Mouse (Mus musculus) neural tube, embryonic 14.5 days (tissue): ENCODE data around the gene Cldnd2. TPM values are rescaled to one million over a fixed set of nuclear protein-coding genes. Genes with fewer than 3 reads are reported as not detected.
"Not testable (repeated sequence)": the region's sequence is repeated elsewhere in the genome, so short reads cannot be mapped to it uniquely, and the experiment has no call there.

Experiments
- ATAC-seq: fragments of 200-750 bp; cut with Nextera tagmentation; 2 replicates; pipeline ENCODE4 v1.8.0; 2017; ENCODE audit warnings: low read depth, mild to moderate bottlenecking, moderate TSS enrichment, moderate library complexity
- H3K27ac ChIP-seq: fragments of 300-500 bp; sonication (generic); 2 replicates; pipeline ENCODE4 v1.5.1; 2014; ENCODE audit warnings: low read depth, mild to moderate bottlenecking, control low read depth, low read length, moderate library complexity, mixed read lengths
- H3K27me3 ChIP-seq: fragments of 300-500 bp; sonication (generic); 2 replicates; pipeline ENCODE4 v1.6.1; 2014; ENCODE audit warnings: low read length; ENCODE audit not compliant: control insufficient read depth, insufficient read depth
- H3K36me3 ChIP-seq: fragments of 300-500 bp; sonication (generic); 2 replicates; pipeline ENCODE4 v1.6.1; 2014; ENCODE audit warnings: low read length, mixed read lengths; ENCODE audit not compliant: control insufficient read depth, insufficient read depth
- H3K4me1 ChIP-seq: fragments of 300-500 bp; sonication (generic); 2 replicates; pipeline ENCODE4 v1.6.1; 2014; ENCODE audit warnings: low read length; ENCODE audit not compliant: control insufficient read depth, insufficient read depth
- H3K4me2 ChIP-seq: fragments of 300-500 bp; sonication (generic); 2 replicates; pipeline ENCODE4 v1.6.1; 2014; ENCODE audit warnings: mild to moderate bottlenecking, low read depth, low read length, control low read depth
- H3K4me3 ChIP-seq: fragments of 300-500 bp; sonication (generic); 2 replicates; pipeline ENCODE4 v1.5.1; 2014; ENCODE audit warnings: low read depth, low read length, control low read depth, mixed read lengths
- H3K9ac ChIP-seq: fragments of 300-500 bp; sonication (generic); replicated peaks from 2 replicates; pipeline ENCODE4 v1.6.1; 2014; ENCODE audit warnings: low read depth, mild to moderate bottlenecking, control low read depth, low read length, mixed read lengths
- H3K9me3 ChIP-seq: fragments of 300-500 bp; sonication (generic); 2 replicates; pipeline ENCODE4 v1.6.1; 2016; ENCODE audit warnings: low read length; ENCODE audit not compliant: control insufficient read depth
- WGBS: fragments of 180-500 bp; shearing (Covaris S2); extraction: QIAGEN DNeasy Blood & Tissue Kit; methylation state at CpG from one replicate; pipeline ENCODE4 v1.1.7; 2014; 5-methylcytosine and 5-hydroxymethylcytosine counted together
- polyA plus RNA-seq: library from polyadenylated mRNA; unstranded; fragments of >200 nt; fragmentation: Nextera tagmentation; extraction: Ambion mirVana; gene quantifications from 2 replicates; pipeline ENCODE4 v1.2.1, GENCODE M21; 2014

Cldnd2 gene
- not detected in 2 replicates for polyA plus RNA-seq

GRCm38 (mm10) chr7:43440482-43440881, at the start of gene Cldnd2:
Gene Cldnd2 (plus strand): TSS chr7:43440782.
- Histone ChIP-seq H3K4me1 (peaks cover 17% of the 10 kb centered on the region), H3K9ac (no peak within 1 kb of the TSS), H3K4me2 (no peak within 1 kb of the TSS), H3K27ac (no peak within 1 kb of the TSS), H3K9me3 (no peaks in the 10 kb centered on the region), H3K27me3 (no peaks in the 10 kb centered on the region), H3K36me3 (no peaks in the 10 kb centered on the region), H3K4me3 (no peak within 1 kb of the TSS)
- 79% methylated on average over 6 of the region's 6 CpGs for WGBS
- ATAC-seq, result no peak

DNA sequence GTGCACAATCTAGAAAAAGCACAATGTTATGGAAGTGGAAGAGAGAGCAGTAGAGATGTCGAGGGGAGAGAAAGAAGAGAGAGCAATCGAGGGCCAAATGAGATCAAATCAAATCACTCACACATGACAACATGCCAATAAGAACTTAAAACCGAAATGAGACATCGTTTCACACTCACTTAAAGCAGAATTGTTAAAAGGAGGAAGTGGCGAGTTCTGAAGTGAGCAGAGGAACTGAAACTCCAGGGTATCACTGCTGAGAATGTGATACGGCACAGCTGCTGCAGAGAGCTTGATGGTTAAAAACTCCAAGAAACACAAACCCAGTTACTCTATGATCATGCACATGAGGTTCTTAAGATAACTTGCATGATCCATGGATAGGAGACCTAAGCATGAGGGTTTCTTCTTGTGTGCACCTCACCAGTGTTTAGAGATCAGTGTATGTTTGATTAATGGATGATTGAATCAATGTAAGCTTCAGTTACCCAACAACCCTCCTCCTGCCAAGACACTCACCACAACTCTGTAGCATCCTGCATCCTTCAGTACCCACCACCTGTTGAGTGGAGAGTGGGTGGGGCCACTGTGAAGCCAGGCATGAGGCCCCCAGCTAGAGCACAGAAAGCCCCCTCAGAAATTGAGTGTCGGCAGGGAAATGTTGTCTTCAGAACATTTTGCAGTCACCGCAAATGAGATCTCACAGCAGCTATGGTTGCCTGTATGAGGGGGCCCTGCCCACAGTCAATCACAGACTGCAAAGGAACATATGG, 48.0 kb upstream of the Cldnd2 start:
- Histone ChIP-seq H3K4me3 (no peak overlapping the region), H3K27me3 (no peaks in the 10 kb centered on the region), H3K9me3 (no peaks in the 10 kb centered on the region), H3K4me2 (no peak overlapping the region), H3K9ac (no peak overlapping the region), H3K36me3 (no peaks in the 10 kb centered on the region), H3K27ac (no peak overlapping the region), H3K4me1 (no peaks in the 10 kb centered on the region)
- WGBS, result 85% methylated on average over 8 of the region's 8 CpGs
- no peak for ATAC-seq

- no peak overlapping the region for H3K27ac ChIP-seq
- no peaks in the 10 kb centered on the region for H3K4me1 ChIP-seq
- no peaks in the 10 kb centered on the region for H3K9me3 ChIP-seq
- no peaks in the 10 kb centered on the region for H3K36me3 ChIP-seq
- no peaks in the 10 kb centered on the region for H3K27me3 ChIP-seq
- ATAC-seq, result no peak
- 82% methylated on average over 2 of the region's 2 CpGs for WGBS
- no peak overlapping the region for H3K9ac ChIP-seq
- no peak overlapping the region for H3K4me3 ChIP-seq
- no peak overlapping the region for H3K4me2 ChIP-seq
Observed at GRCm38 (mm10) chr7:43399501-43399900, 41.1 kb upstream of the Cldnd2 start.

- Histone ChIP-seq H3K27ac (no peak overlapping the region), H3K4me1 (no peaks in the 10 kb centered on the region), H3K36me3 (no peaks in the 10 kb centered on the region), H3K4me2 (no peak overlapping the region), H3K4me3 (no peak overlapping the region), H3K9me3 (no peaks in the 10 kb centered on the region), H3K9ac (no peak overlapping the region), H3K27me3 (no peaks in the 10 kb centered on the region)
- WGBS, result 17% methylated on average over 2 of the region's 2 CpGs
- ATAC-seq, result no peak
Observed at GRCm38 (mm10) chr7:43402718-43403117, 37.9 kb upstream of the Cldnd2 start.

DNA sequence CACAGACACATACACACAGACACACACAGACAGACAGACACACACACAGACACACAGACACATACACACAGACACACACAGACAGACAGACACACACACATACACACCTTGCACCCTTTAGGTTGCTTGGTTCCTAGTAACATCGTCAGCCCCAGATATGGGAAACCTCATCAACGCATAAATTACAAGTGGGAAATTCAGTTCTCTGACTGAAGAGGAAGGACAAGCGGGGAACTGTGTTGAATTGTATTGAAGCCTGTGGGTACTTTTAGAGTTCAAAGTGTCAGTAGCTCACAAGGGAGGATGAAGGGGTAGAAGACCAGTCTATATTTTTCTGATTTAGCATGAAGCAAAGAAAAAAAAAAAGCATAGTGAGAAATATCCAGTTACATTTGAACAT, 33.0 kb upstream of the Cldnd2 start:
- H3K36me3 ChIP-seq, result no peaks in the 10 kb centered on the region
- no peak overlapping the region for H3K27ac ChIP-seq
- WGBS, result 82% methylated on average over 3 of the region's 3 CpGs
- H3K27me3 ChIP-seq, result no peaks in the 10 kb centered on the region
- no peak overlapping the region for H3K4me3 ChIP-seq
- H3K4me2 ChIP-seq, result no peak overlapping the region
- H3K9ac ChIP-seq, result no peak overlapping the region
- ATAC-seq, result no peak
- no peaks in the 10 kb centered on the region for H3K4me1 ChIP-seq
- no peaks in the 10 kb centered on the region for H3K9me3 ChIP-seq

DNA sequence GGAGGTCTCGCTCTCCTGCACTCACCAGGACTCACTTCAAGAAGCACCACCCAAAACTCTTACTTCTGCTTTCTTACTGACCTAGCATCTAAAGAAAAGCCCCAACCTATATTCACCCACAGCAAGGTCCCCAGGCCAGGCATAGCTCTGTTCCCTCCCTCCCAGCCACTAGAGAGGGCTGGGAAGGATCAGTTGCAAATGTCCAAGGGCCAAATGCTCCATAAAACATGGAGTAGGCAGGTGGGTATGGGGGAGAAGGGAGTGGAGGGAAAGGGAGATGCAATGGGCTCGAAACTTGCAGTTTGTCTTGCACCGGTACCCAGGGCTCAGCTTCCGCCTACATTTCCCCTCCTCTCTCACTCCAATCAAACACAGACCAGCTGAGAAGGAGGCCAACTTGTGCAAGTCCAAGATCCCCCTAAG, 32.4 kb upstream of the Cldnd2 start, which contains the start of gene Siglecg:
Gene Siglecg (plus strand): TSS at position 74 of the 423 bp plus-strand sequence.
- Histone ChIP-seq H3K27me3 (no peaks in the 10 kb centered on the region), H3K9me3 (no peaks in the 10 kb centered on the region), H3K4me2 (no peak within 1 kb of the TSS), H3K9ac (no peak within 1 kb of the TSS), H3K4me3 (no peak within 1 kb of the TSS), H3K36me3 (no peaks in the 10 kb centered on the region), H3K4me1 (no peaks in the 10 kb centered on the region), H3K27ac (no peak within 1 kb of the TSS)
- WGBS, result 87% methylated on average over 4 of the region's 4 CpGs
- no peak for ATAC-seq

DNA sequence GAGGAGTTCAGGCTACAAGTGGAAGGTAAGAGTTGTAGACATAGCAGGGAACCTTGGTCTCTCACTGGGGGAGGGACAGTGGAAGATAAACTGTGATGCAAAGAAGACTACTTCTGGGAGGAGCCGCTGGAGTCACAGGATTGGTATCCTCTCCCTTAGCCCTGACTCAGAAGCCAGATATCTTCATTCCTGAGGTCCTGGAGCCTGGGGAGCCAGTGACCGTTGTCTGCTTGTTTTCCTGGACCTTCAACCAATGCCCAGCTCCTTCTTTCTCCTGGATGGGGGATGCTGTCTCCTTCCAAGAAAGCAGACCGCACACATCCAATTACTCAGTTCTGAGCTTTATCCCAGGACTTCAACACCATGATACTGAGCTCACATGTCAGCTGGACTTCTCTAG, 31.5 kb upstream of the Cldnd2 start:
- Histone ChIP-seq H3K27ac (no peak overlapping the region), H3K36me3 (no peaks in the 10 kb centered on the region), H3K9ac (no peak overlapping the region), H3K9me3 (no peaks in the 10 kb centered on the region), H3K27me3 (no peaks in the 10 kb centered on the region), H3K4me2 (no peak overlapping the region), H3K4me1 (no peaks in the 10 kb centered on the region), H3K4me3 (no peak overlapping the region)
- 79% methylated on average over 3 of the region's 3 CpGs for whole genome bisulfite sequencing
- no peak for ATAC-seq

DNA sequence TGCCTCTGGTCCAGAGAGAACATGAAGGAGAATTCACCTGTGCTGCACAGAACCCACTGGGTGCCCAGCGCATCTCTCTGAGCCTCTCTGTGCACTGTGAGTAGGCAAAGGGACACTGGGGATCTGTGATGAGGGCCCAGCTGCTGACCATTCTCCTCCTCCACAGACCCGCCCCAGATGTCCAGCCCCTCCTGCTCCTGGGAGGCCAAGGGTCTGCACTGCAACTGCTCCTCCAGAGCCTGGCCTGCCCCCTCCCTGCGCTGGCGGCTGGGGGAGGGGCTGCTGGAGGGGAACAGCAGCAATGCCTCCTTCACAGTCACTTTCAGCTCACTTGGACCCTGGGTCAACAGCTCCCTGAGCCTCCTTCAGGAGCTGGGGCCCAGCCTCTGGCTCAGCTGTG, 28.9 kb upstream of the Cldnd2 start:
- WGBS, result 32% methylated on average over 4 of the region's 4 CpGs
- H3K9me3 ChIP-seq, H3K9ac ChIP-seq, H3K4me3 ChIP-seq, ATAC-seq, H3K27me3 ChIP-seq, H3K36me3 ChIP-seq, H3K4me1 ChIP-seq, H3K27ac ChIP-seq, H3K4me2 ChIP-seq: not testable (repeated sequence)

DNA sequence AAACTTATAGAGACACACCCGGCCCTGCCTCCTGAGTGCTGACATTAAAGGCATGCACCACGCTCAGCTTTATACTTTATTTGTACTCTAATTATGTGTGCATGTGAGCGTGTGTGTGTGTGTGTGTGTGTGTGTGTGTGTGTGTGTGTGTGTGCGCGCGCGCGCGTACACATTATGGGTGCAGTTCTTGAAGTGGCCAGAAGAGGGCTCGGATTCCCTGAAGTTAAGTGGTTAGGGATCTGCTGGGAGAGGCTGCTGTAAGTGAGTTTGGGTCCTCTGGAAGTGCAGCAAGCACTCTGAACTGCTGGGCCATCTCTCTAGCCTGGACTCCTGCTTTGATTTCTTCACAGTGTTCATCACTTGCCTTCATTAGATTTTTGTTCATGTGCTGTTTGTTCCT, 23.3 kb upstream of the Cldnd2 start:
- no peak overlapping the region for H3K4me3 ChIP-seq
- no peak overlapping the region for H3K9ac ChIP-seq
- H3K9me3 ChIP-seq, result no peaks in the 10 kb centered on the region
- 86% methylated on average over 10 of the region's 10 CpGs for WGBS
- H3K4me2 ChIP-seq, result no peak overlapping the region
- no peaks in the 10 kb centered on the region for H3K4me1 ChIP-seq
- H3K36me3 ChIP-seq, result no peaks in the 10 kb centered on the region
- no peak for ATAC-seq
- H3K27ac ChIP-seq, result no peak overlapping the region
- no peaks in the 10 kb centered on the region for H3K27me3 ChIP-seq
